Mouse (Mus musculus): Measurements from ENCODE around the gene Mtrex. TPM values are rescaled to one million over a fixed set of nuclear protein-coding genes. Genes with fewer than 3 reads are reported as not detected.

Gene Mtrex
- polyA plus RNA-seq, 1 experiment from 2014 or later, result 70.6 TPM

DNA sequence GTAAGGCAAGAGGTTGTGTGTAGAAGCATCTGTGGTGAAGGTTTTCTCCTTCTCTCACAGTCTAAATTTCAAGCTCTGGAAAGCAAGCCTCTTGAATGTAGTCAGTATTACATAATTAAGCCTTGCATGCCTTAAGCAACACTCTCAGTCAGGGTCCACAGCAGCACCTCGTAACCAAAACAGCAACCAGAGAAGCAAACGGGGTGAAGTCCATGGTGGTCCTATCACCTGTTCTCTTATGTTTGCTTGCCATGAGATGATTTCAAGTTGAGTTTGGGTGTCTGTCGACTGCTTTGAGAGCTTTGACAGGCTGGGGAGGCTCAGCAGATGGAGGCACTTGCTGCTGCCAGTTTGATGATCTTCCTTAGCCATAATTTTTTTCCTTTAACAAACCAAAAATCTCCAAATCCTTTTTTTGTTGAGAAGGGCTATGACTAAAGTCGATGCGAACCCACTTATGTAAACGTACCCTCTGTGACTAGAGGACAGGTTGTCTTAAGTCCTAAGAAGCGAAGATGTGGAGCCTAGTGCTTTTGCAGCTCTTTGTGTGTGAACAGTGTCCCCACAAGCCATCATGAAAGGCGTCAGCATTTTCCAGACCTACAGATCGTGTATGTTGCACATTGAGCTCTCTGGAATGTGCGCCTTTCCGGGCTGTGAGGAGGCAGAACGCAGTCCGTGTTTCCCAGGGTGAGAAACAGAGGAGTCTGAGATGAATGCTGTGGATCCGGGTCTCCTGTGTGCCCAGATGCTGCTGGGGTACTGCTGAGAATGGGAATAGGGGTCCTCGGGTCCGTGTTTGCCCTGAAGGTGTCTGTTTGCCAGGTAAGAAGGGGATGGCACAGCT is 86.7 kb downstream of the Mtrex start:
- Histone ChIP-seq H3K9me3 (replicated peaks; ENCODE audit: control insufficient read depth, low read length) (no peaks in the 10 kb centered on the region), H3K4me3 (ENCODE audit: low read depth, low read length) (no peak overlapping the region), H3K27ac (ENCODE audit: low read depth, low read length) (no peak overlapping the region), H3K4me1 (ENCODE audit: control insufficient read depth, insufficient read depth, low read length) (no peaks in the 10 kb centered on the region), H3K27me3 (replicated peaks; ENCODE audit: control insufficient read depth, insufficient read depth, low read length) (no peaks in the 10 kb centered on the region), H3K9ac (ENCODE audit: low read length) (no peak overlapping the region), H3K36me3 (ENCODE audit: control insufficient read depth, insufficient read depth, low read length) (no peaks in the 10 kb centered on the region), H3K4me2 (ENCODE audit: low read length) (no peak overlapping the region)
- no peak for DNase-seq (ENCODE audit: low spot score)
- 83% methylated on average over 16 of the region's 16 CpGs for WGBS
- no peak for ATAC-seq

DNA sequence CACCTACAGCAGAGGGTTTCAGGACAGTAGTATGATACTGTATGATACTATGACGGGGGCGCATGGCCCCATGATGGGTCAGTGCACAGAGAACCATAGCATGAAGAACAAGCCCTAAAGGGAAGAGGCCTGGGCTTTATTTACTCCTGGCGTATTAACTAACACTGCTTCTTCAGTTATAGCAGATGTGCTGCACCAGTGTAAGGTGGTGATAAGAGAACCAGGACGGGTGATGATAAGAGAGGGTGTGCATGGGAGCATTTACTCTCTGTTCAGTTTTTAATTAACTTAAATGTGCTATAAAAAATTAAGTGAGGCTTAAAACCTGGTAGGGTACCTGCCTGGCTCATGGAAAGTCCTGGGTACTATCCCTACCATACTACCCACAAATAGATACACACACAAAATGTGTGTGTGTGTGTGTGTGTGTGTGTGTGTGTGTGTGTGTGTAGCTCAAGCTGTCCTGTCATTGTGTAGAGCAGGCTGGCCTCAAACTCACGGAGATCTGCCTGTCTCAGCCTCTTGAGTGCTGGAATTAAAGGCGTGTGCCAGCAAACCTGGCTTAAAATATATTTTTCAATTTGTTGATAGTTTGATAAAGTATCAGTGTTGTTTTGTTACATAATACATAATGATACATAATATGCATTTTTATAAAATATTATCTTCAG is 88.5 kb downstream of the Mtrex start:
- H3K36me3 ChIP-seq (ENCODE audit: control insufficient read depth, insufficient read depth, low read length), result no peaks in the 10 kb centered on the region
- DNase-seq (ENCODE audit: low spot score) (no peak), ATAC-seq (no peak)
- H3K27me3 ChIP-seq (replicated peaks; ENCODE audit: control insufficient read depth, insufficient read depth, low read length), result no peaks in the 10 kb centered on the region
- H3K9me3 ChIP-seq (replicated peaks; ENCODE audit: control insufficient read depth, low read length), result no peaks in the 10 kb centered on the region
- no peak overlapping the region for H3K9ac ChIP-seq (ENCODE audit: low read length)
- no peak overlapping the region for H3K4me2 ChIP-seq (ENCODE audit: low read length)
- WGBS, result 93% methylated on average over 6 of the region's 6 CpGs
- no peaks in the 10 kb centered on the region for H3K4me1 ChIP-seq (ENCODE audit: control insufficient read depth, insufficient read depth, low read length)
- no peak overlapping the region for H3K27ac ChIP-seq (ENCODE audit: low read depth, low read length)
- no peak overlapping the region for H3K4me3 ChIP-seq (ENCODE audit: low read depth, low read length)

DNA sequence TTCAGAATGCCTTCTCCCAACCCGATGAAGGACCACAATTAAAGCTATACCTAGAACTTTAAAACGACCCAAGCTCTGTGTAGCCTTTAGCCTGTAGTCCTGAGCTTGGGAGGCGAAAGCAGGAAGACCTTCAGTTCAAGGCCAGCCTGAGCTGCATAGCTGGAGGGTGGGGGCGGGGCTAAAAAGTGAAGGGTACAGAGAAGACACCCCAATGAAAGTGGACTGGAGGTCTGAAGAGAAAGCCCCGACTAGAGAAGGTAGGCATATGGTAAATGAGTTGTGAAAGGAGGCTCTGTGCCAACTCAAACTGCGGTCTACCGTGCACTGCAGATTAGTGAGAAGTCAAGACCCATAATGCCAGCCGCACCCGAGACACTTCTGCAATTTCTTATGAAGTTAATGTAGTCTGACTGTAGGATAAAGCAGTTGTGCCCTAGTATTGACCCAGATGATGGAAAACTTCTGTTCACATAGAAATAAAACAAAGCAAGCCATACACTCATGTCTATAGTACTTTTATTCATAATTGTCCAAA is 89.5 kb downstream of the Mtrex start:
- Histone ChIP-seq H3K9me3 (replicated peaks; ENCODE audit: control insufficient read depth, low read length) (no peaks in the 10 kb centered on the region), H3K4me3 (ENCODE audit: low read depth, low read length) (no peak overlapping the region), H3K4me1 (ENCODE audit: control insufficient read depth, insufficient read depth, low read length) (0 out of 2 replicates have a peak, but pooled peaks cover 4% of the 10 kb centered on the region), H3K9ac (ENCODE audit: low read length) (no peak overlapping the region), H3K4me2 (ENCODE audit: low read length) (no peak overlapping the region), H3K27ac (ENCODE audit: low read depth, low read length) (no peak overlapping the region), H3K36me3 (ENCODE audit: control insufficient read depth, insufficient read depth, low read length) (no peaks in the 10 kb centered on the region), H3K27me3 (replicated peaks; ENCODE audit: control insufficient read depth, insufficient read depth, low read length) (no peaks in the 10 kb centered on the region)
- no peak for DNase-seq (ENCODE audit: low spot score)
- WGBS, result 83% methylated on average over 9 of the region's 9 CpGs
- ATAC-seq, result no peak

DNA sequence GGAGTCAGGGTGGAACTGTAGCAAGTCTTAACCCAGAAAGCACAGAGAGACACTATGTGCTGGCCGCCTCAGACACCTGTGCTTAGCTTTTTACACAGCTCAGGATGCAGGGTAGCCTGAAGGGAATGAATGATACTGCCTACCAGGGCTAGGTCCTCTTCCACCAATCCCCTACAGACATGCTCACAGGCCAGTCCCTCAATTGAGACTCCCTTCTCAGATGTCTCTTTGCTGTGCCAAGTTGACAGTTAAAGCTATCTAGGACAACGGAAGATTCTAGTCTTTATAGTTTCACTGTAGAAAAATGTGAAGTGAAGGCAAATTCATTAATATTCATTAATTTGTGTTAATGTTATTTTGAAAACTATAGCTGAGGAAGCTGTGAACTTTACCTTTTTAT is 90.2 kb downstream of the Mtrex start:
- no peak overlapping the region for H3K4me3 ChIP-seq (ENCODE audit: low read depth, low read length)
- H3K4me2 ChIP-seq (ENCODE audit: low read length), result no peak overlapping the region
- H3K36me3 ChIP-seq (ENCODE audit: control insufficient read depth, insufficient read depth, low read length), result no peaks in the 10 kb centered on the region
- H3K9me3 ChIP-seq (replicated peaks; ENCODE audit: control insufficient read depth, low read length), result no peaks in the 10 kb centered on the region
- 0 out of 2 replicates have a peak, but pooled peaks cover 4% of the 10 kb centered on the region for H3K4me1 ChIP-seq (ENCODE audit: control insufficient read depth, insufficient read depth, low read length)
- WGBS, result 68% methylated on average over 2 of the region's 2 CpGs
- ATAC-seq (no peak), DNase-seq (ENCODE audit: low spot score) (no peak)
- H3K27ac ChIP-seq (ENCODE audit: low read depth, low read length), result no peak overlapping the region
- no peak overlapping the region for H3K9ac ChIP-seq (ENCODE audit: low read length)
- no peaks in the 10 kb centered on the region for H3K27me3 ChIP-seq (replicated peaks; ENCODE audit: control insufficient read depth, insufficient read depth, low read length)

DNA sequence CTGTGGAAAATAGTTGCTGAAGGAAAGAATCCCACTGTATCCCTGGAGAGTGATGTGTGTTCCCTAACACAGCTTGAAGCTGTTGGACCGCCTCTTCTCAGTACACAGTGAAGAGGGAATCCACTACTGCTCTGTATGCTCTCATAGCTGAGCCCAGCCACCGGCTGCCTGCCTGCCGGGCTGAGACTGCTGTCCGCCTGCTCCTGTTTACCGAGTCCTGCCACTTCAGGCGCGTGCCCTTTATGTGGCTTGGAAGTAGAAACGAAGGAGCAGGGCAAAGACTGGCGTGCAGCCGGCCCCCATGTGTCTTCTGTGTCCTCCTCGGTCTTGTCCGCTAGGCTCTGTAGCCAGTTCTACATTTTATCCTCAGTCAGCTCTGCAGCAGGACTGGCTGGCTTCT is 92.1 kb downstream of the Mtrex start:
- no peak overlapping the region for H3K4me3 ChIP-seq (ENCODE audit: low read depth, low read length)
- no peak overlapping the region for H3K27ac ChIP-seq (ENCODE audit: low read depth, low read length)
- no peaks in the 10 kb centered on the region for H3K36me3 ChIP-seq (ENCODE audit: control insufficient read depth, insufficient read depth, low read length)
- H3K27me3 ChIP-seq (replicated peaks; ENCODE audit: control insufficient read depth, insufficient read depth, low read length), result no peaks in the 10 kb centered on the region
- DNase-seq (ENCODE audit: low spot score) (peak; percentile 19), ATAC-seq (no peak)
- 36% methylated on average over 12 of the region's 12 CpGs for WGBS
- H3K9me3 ChIP-seq (replicated peaks; ENCODE audit: control insufficient read depth, low read length), result no peaks in the 10 kb centered on the region
- H3K9ac ChIP-seq (ENCODE audit: low read length), result no peak overlapping the region
- 0 out of 2 replicates have a peak, but pooled peaks cover 4% of the 10 kb centered on the region for H3K4me1 ChIP-seq (ENCODE audit: control insufficient read depth, insufficient read depth, low read length)
- no peak overlapping the region for H3K4me2 ChIP-seq (ENCODE audit: low read length)

DNA sequence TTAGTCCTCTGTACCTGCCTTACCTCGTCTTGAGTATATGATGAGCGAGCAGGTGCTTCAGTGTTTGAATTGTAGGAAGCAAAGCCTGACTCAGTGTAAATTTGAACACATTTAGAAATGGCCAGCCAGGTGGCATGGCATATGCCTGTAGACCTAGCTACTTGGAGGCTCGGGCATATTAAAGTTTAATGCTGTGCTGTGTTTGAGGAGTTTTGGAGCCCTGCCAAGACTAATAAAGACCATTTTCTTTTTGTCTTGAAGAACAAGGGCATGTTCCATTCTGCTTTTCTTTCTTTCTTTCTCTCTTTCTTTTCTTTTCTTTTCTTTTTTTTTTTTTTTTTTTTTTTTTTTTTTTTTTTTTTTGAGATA is 93.3 kb downstream of the Mtrex start:
- no peak overlapping the region for H3K4me3 ChIP-seq (ENCODE audit: low read depth, low read length)
- no peak overlapping the region for H3K27ac ChIP-seq (ENCODE audit: low read depth, low read length)
- H3K4me1 ChIP-seq (ENCODE audit: control insufficient read depth, insufficient read depth, low read length), result 0 out of 2 replicates have a peak, but pooled peaks cover 4% of the 10 kb centered on the region
- H3K36me3 ChIP-seq (ENCODE audit: control insufficient read depth, insufficient read depth, low read length), result no peaks in the 10 kb centered on the region
- no peak overlapping the region for H3K9ac ChIP-seq (ENCODE audit: low read length)
- WGBS, result 52% methylated on average over 3 of the region's 3 CpGs
- DNase-seq (ENCODE audit: low spot score) (peak; percentile 61), ATAC-seq (peak; percentile 75)
- H3K9me3 ChIP-seq (replicated peaks; ENCODE audit: control insufficient read depth, low read length), result no peaks in the 10 kb centered on the region
- no peak overlapping the region for H3K4me2 ChIP-seq (ENCODE audit: low read length)
- no peaks in the 10 kb centered on the region for H3K27me3 ChIP-seq (replicated peaks; ENCODE audit: control insufficient read depth, insufficient read depth, low read length)

DNA sequence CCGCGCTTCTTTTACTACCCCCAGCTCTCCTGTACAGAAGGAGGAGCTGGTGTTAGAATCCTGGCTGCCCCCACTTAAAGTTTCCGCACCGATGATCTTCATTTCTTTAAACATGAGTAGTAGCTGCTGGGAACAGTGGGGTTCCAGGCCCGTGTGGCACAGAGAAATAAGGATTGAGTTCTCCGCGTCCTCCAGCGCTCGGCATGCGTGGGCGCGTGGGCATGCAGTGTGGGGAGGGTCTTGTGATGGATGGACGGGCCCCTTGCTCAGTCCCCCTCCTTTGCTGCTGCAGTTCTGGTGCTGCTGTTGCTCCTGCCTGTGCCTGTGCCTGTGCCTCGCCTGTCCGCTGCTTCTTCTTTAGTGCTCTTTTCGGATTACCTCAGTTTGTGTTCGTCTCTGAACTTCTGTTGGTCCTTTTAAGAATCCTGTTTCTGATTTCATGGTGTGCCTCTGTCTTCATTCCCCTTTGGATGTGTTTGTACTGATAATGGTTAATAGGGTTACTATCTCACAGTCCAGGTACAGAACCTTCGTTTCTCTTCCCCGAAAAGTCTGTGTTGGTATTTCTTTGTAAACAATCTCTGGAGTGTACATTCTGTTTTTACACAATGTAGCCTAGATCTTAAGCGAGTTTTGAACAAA is 93.8 kb downstream of the Mtrex start:
- ATAC-seq (peak; percentile 46), DNase-seq (ENCODE audit: low spot score) (no peak)
- WGBS, result 41% methylated on average over 20 of the region's 20 CpGs

DNA sequence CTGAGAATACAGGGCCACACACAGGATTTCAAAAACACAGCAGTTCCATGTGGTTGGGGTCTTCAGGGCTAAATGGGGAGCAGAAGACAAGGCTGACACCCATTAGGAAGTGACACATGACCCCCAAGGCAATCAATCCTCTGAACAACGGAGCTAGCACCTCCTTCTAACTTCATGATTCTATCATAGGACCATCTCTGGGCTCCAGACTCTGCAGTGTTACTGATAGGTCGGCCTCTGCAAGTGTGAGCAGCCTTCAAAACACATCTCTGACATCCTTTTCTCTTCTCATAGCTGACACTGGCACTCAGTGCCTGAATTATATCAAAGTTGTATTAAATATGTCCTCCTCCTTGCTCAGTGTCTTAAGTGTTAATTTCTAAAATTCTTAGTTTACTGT is 94.6 kb downstream of the Mtrex start:
- no peaks in the 10 kb centered on the region for H3K27me3 ChIP-seq (replicated peaks; ENCODE audit: control insufficient read depth, insufficient read depth, low read length)
- H3K36me3 ChIP-seq (ENCODE audit: control insufficient read depth, insufficient read depth, low read length), result no peaks in the 10 kb centered on the region
- H3K9ac ChIP-seq (ENCODE audit: low read length), result no peak overlapping the region
- 0 out of 2 replicates have a peak, but pooled peaks cover 4% of the 10 kb centered on the region for H3K4me1 ChIP-seq (ENCODE audit: control insufficient read depth, insufficient read depth, low read length)
- ATAC-seq (no peak), DNase-seq (ENCODE audit: low spot score) (no peak)
- 56% methylated on average over 2 of the region's 2 CpGs for WGBS
- no peak overlapping the region for H3K4me2 ChIP-seq (ENCODE audit: low read length)
- H3K27ac ChIP-seq (ENCODE audit: low read depth, low read length), result no peak overlapping the region
- H3K4me3 ChIP-seq (ENCODE audit: low read depth, low read length), result no peak overlapping the region
- no peaks in the 10 kb centered on the region for H3K9me3 ChIP-seq (replicated peaks; ENCODE audit: control insufficient read depth, low read length)

More for the DNA sequence above, 93.8 kb downstream of the Mtrex start:
- H3K9ac ChIP-seq (ENCODE audit: low read length), result 0 out of 2 replicates have a peak overlapping the region, but pooled peaks have one; percentile 22
- H3K27me3 ChIP-seq (replicated peaks; ENCODE audit: control insufficient read depth, insufficient read depth, low read length), result no peaks in the 10 kb centered on the region
- no peaks in the 10 kb centered on the region for H3K9me3 ChIP-seq (replicated peaks; ENCODE audit: control insufficient read depth, low read length)
- no peaks in the 10 kb centered on the region for H3K36me3 ChIP-seq (ENCODE audit: control insufficient read depth, insufficient read depth, low read length)
- no peak overlapping the region for H3K27ac ChIP-seq (ENCODE audit: low read depth, low read length)
- H3K4me3 ChIP-seq (ENCODE audit: low read depth, low read length), result no peak overlapping the region
- H3K4me2 ChIP-seq (ENCODE audit: low read length), result no peak overlapping the region
- 0 out of 2 replicates have a peak, but pooled peaks cover 4% of the 10 kb centered on the region for H3K4me1 ChIP-seq (ENCODE audit: control insufficient read depth, insufficient read depth, low read length)

Data from forebrain, embryonic 14.5 days (tissue).